Mouse (Mus musculus) embryonic facial prominence, embryonic 15.5 days (tissue): ENCODE results near the gene Mrps7. TPM values are rescaled to one million over a fixed set of nuclear protein-coding genes. Genes with fewer than 3 reads are reported as not detected.

Experiments
- ATAC-seq: fragments of 200-750 bp; cut with Nextera tagmentation; 2 replicates; pipeline ENCODE4 v1.8.0; 2017; ENCODE audit warnings: low read depth, moderate TSS enrichment; ENCODE audit not compliant: insufficient number of reproducible peaks, low FRiP score, low TSS enrichment
- H3K27ac ChIP-seq: fragments of 300-500 bp; sonication (generic); replicated peaks from 2 replicates; pipeline ENCODE4 v1.5.1; 2015; ENCODE audit warnings: mild to moderate bottlenecking, inconsistent platforms
- H3K27me3 ChIP-seq: fragments of 300-500 bp; sonication (generic); 2 replicates; pipeline ENCODE4 v1.6.1; 2015; ENCODE audit warnings: inconsistent platforms
- H3K36me3 ChIP-seq: fragments of 300-500 bp; sonication (generic); 2 replicates; pipeline ENCODE4 v1.6.1; 2015; ENCODE audit warnings: mild to moderate bottlenecking, inconsistent platforms
- H3K4me1 ChIP-seq: fragments of 300-500 bp; sonication (generic); 2 replicates; pipeline ENCODE4 v1.6.1; 2015; ENCODE audit warnings: inconsistent platforms
- H3K4me2 ChIP-seq: fragments of 300-500 bp; sonication (generic); replicated peaks from 2 replicates; pipeline ENCODE4 v1.6.1; 2015; ENCODE audit warnings: mild to moderate bottlenecking, inconsistent platforms
- H3K4me3 ChIP-seq: fragments of 300-500 bp; sonication (generic); replicated peaks from 2 replicates; pipeline ENCODE4 v1.5.1; 2015; ENCODE audit warnings: mild to moderate bottlenecking, inconsistent platforms
- H3K9ac ChIP-seq: fragments of 300-500 bp; sonication (generic); 2 replicates; pipeline ENCODE4 v1.6.1; 2015; ENCODE audit warnings: inconsistent platforms
- H3K9me3 ChIP-seq: fragments of 300-500 bp; sonication (generic); replicated peaks from 2 replicates; pipeline ENCODE4 v1.6.1; 2016; ENCODE audit warnings: inconsistent platforms
- WGBS: fragments of 180-500 bp; shearing (Covaris S2); methylation state at CpG from one replicate; pipeline ENCODE4 v1.1.7; 2015; 5-methylcytosine and 5-hydroxymethylcytosine counted together
- polyA plus RNA-seq: library from polyadenylated mRNA; unstranded; fragments of >200 nt; fragmentation: Nextera tagmentation; extraction: Ambion mirVana; gene quantifications from 2 replicates; pipeline ENCODE4 v1.2.1, GENCODE M21; 2015

Gene Mrps7
- polyA plus RNA-seq, 1 experiment from 2014 or later = 82.4 TPM

- Histone ChIP-seq H3K9me3 (no peaks in the 10 kb centered on the region), H3K36me3 (peaks cover 95% of the 10 kb centered on the region), H3K27me3 (no peaks in the 10 kb centered on the region), H3K27ac (no peak overlapping the region), H3K9ac (no peak overlapping the region), H3K4me3 (no peak overlapping the region), H3K4me2 (no peak overlapping the region), H3K4me1 (no peaks in the 10 kb centered on the region)
- WGBS = 79% methylated on average over 9 of the region's 9 CpGs
- no peak for ATAC-seq
Measured at GRCm38 (mm10) chr11:115587984-115588383, 15.7 kb upstream of the Mrps7 start.

GRCm38 (mm10) chr11:115590526-115591075 is 13.1 kb upstream of the Mrps7 start:
- Histone ChIP-seq H3K27ac (no peak overlapping the region), H3K4me1 (no peaks in the 10 kb centered on the region), H3K9ac (no peak overlapping the region), H3K4me3 (no peak overlapping the region), H3K27me3 (no peaks in the 10 kb centered on the region), H3K9me3 (no peaks in the 10 kb centered on the region), H3K4me2 (no peak overlapping the region), H3K36me3 (peaks cover 92% of the 10 kb centered on the region)
- WGBS = 82% methylated on average over 2 of the region's 2 CpGs
- ATAC-seq = no peak; the same call in 1 of the 2 replicates

- Histone ChIP-seq H3K9me3 (no peaks in the 10 kb centered on the region), H3K9ac (no peak overlapping the region), H3K36me3 (peaks cover 75% of the 10 kb centered on the region), H3K27me3 (no peaks in the 10 kb centered on the region), H3K4me3 (no peak overlapping the region), H3K27ac (no peak overlapping the region), H3K4me2 (no peak overlapping the region), H3K4me1 (no peaks in the 10 kb centered on the region)
- ATAC-seq = no peak
- WGBS = 93% methylated on average over 3 of the region's 3 CpGs
Measured at GRCm38 (mm10) chr11:115595209-115595608, 8.5 kb upstream of the Mrps7 start.

GRCm38 (mm10) chr11:115598309-115598708 is 5.4 kb upstream of the Mrps7 start:
- H3K27me3 ChIP-seq = no peaks in the 10 kb centered on the region
- no peaks in the 10 kb centered on the region for H3K9me3 ChIP-seq
- no peak for ATAC-seq

GRCm38 (mm10) chr11:115599722-115600121 is 4.0 kb upstream of the Mrps7 start:
- Histone ChIP-seq H3K9ac (no peak overlapping the region), H3K4me2 (no peak overlapping the region), H3K4me3 (no peak overlapping the region), H3K27me3 (no peaks in the 10 kb centered on the region), H3K9me3 (no peaks in the 10 kb centered on the region), H3K4me1 (peaks cover 21% of the 10 kb centered on the region), H3K36me3 (peaks cover 31% of the 10 kb centered on the region), H3K27ac (no peak overlapping the region)
- no peak for ATAC-seq
- 94% methylated on average over 7 of the region's 7 CpGs for WGBS

More at GRCm38 (mm10) chr11:115598309-115598708, 5.4 kb upstream of the Mrps7 start:
- Histone ChIP-seq H3K4me3 (no peak overlapping the region), H3K27ac (no peak overlapping the region), H3K4me2 (no peak overlapping the region), H3K9ac (no peak overlapping the region), H3K4me1 (peaks cover 18% of the 10 kb centered on the region), H3K36me3 (peaks cover 45% of the 10 kb centered on the region)
- WGBS = 92% methylated on average over 4 of the region's 4 CpGs

GRCm38 (mm10) chr11:115600743-115601142 is 3.0 kb upstream of the Mrps7 start:
- no peak overlapping the region for H3K4me2 ChIP-seq
- H3K9me3 ChIP-seq = no peaks in the 10 kb centered on the region
- no peaks in the 10 kb centered on the region for H3K27me3 ChIP-seq
- peaks cover 32% of the 10 kb centered on the region for H3K4me1 ChIP-seq
- peaks cover 28% of the 10 kb centered on the region for H3K36me3 ChIP-seq
- WGBS = 97% methylated on average over 15 of the region's 15 CpGs
- no peak overlapping the region for H3K4me3 ChIP-seq
- ATAC-seq = no peak
- no peak overlapping the region for H3K27ac ChIP-seq
- H3K9ac ChIP-seq = no peak overlapping the region

- WGBS = 89% methylated on average over 4 of the region's 4 CpGs
Measured at GRCm38 (mm10) chr11:115601174-115601573, 2.6 kb upstream of the Mrps7 start.

GRCm38 (mm10) chr11:115603128-115603475 is 623 bp upstream of the Mrps7 start:
- Histone ChIP-seq H3K36me3 (peaks cover 29% of the 10 kb centered on the region), H3K4me3 (peak overlapping the region; percentile 99), H3K27ac (peak overlapping the region; percentile 95), H3K4me2 (peak overlapping the region; percentile 90), H3K4me1 (peaks cover 33% of the 10 kb centered on the region), H3K27me3 (no peaks in the 10 kb centered on the region), H3K9ac (peak overlapping the region; percentile 90), H3K9me3 (no peaks in the 10 kb centered on the region)
- 4% methylated on average over 15 of the region's 15 CpGs for WGBS
- no peak for ATAC-seq

More at GRCm38 (mm10) chr11:115601174-115601573, 2.6 kb upstream of the Mrps7 start:
- H3K27me3 ChIP-seq = no peaks in the 10 kb centered on the region
- no peak overlapping the region for H3K4me3 ChIP-seq
- no peak overlapping the region for H3K9ac ChIP-seq
- no peak overlapping the region for H3K4me2 ChIP-seq
- peaks cover 33% of the 10 kb centered on the region for H3K4me1 ChIP-seq
- H3K36me3 ChIP-seq = peaks cover 28% of the 10 kb centered on the region
- no peaks in the 10 kb centered on the region for H3K9me3 ChIP-seq
- H3K27ac ChIP-seq = no peak overlapping the region
- ATAC-seq = no peak

- no peaks in the 10 kb centered on the region for H3K9me3 ChIP-seq
- peaks cover 33% of the 10 kb centered on the region for H3K4me1 ChIP-seq
- H3K36me3 ChIP-seq = peaks cover 39% of the 10 kb centered on the region
- H3K4me3 ChIP-seq = peak overlapping the region; percentile 99
- no peaks in the 10 kb centered on the region for H3K27me3 ChIP-seq
- peak overlapping the region; percentile 90 for H3K4me2 ChIP-seq
- ATAC-seq = 0 out of 2 replicates have a peak, but pooled peaks have one; percentile 22
- H3K9ac ChIP-seq = peak overlapping the region; percentile 90
- peak overlapping the region; percentile 95 for H3K27ac ChIP-seq
- under 1% methylated on average over 26 of the region's 26 CpGs for WGBS
Measured at GRCm38 (mm10) chr11:115604304-115604696, 575 bp downstream of the Mrps7 start.

GRCm38 (mm10) chr11:115606733-115607132 is 3.0 kb downstream of the Mrps7 start:
- H3K36me3 ChIP-seq = peaks cover 43% of the 10 kb centered on the region
- H3K4me3 ChIP-seq = no peak overlapping the region
- WGBS = 95% methylated on average over 18 of the region's 18 CpGs
- ATAC-seq = no peak
- no peak overlapping the region for H3K27ac ChIP-seq
- H3K27me3 ChIP-seq = no peaks in the 10 kb centered on the region
- H3K4me2 ChIP-seq = no peak overlapping the region
- peaks cover 32% of the 10 kb centered on the region for H3K4me1 ChIP-seq
- no peak overlapping the region for H3K9ac ChIP-seq
- no peaks in the 10 kb centered on the region for H3K9me3 ChIP-seq

- H3K9me3 ChIP-seq = no peaks in the 10 kb centered on the region
- H3K4me2 ChIP-seq = no peak overlapping the region
- H3K4me1 ChIP-seq = peaks cover 29% of the 10 kb centered on the region
- no peaks in the 10 kb centered on the region for H3K27me3 ChIP-seq
- WGBS = 78% methylated on average over 23 of the region's 23 CpGs
- no peak for ATAC-seq
- no peak overlapping the region for H3K4me3 ChIP-seq
- H3K36me3 ChIP-seq = peaks cover 43% of the 10 kb centered on the region
- H3K27ac ChIP-seq = no peak overlapping the region
- no peak overlapping the region for H3K9ac ChIP-seq
Measured at GRCm38 (mm10) chr11:115608421-115609399, 5.0 kb downstream of the Mrps7 start.
